Mouse (Mus musculus) hindbrain, postnatal 0 days (tissue): ENCODE results near the gene Cacna2d4. TPM values are rescaled to one million over a fixed set of nuclear protein-coding genes. Genes with fewer than 3 reads are reported as not detected.
"Not testable (repeated sequence)": the region's sequence is repeated elsewhere in the genome, so short reads cannot be mapped to it uniquely, and the experiment has no call there.

Source experiments
- ATAC-seq: fragments of 200-750 bp; cut with Nextera tagmentation; 2 replicates; pipeline ENCODE4 v1.8.0; 2017; ENCODE audit warnings: mild to moderate bottlenecking, moderate TSS enrichment, moderate library complexity
- DNase-seq: peaks from one replicate; pipeline ENCODE4 v3.0.0-alpha.2; 2015; ENCODE audit warnings: low spot score
- H3K27ac ChIP-seq: fragments of 300-500 bp; sonication (generic); 2 replicates; pipeline ENCODE4 v1.5.1; 2014; ENCODE audit warnings: mild to moderate bottlenecking
- H3K27me3 ChIP-seq: fragments of 300-500 bp; sonication (generic); 2 replicates; pipeline ENCODE4 v1.6.1; 2014; ENCODE audit warnings: low read length, mixed read lengths; ENCODE audit not compliant: insufficient read depth
- H3K36me3 ChIP-seq: fragments of 300-500 bp; sonication (generic); 2 replicates; pipeline ENCODE4 v1.6.1; 2014; ENCODE audit warnings: low read length, mixed read lengths; ENCODE audit not compliant: insufficient read depth
- H3K4me1 ChIP-seq: fragments of 300-500 bp; sonication (generic); 2 replicates; pipeline ENCODE4 v1.6.1; 2014; ENCODE audit warnings: antibody characterized with exemption, low read length, mixed read lengths; ENCODE audit not compliant: insufficient read depth
- H3K4me2 ChIP-seq: fragments of 300-500 bp; sonication (generic); 2 replicates; pipeline ENCODE4 v1.6.1; 2014; ENCODE audit warnings: low read depth, mild to moderate bottlenecking, low read length, moderate library complexity, mixed read lengths
- H3K4me3 ChIP-seq: fragments of 300-500 bp; sonication (generic); 2 replicates; pipeline ENCODE4 v1.5.1; 2014; ENCODE audit warnings: low read length
- H3K9ac ChIP-seq: fragments of 300-500 bp; sonication (generic); replicated peaks from 2 replicates; pipeline ENCODE4 v1.6.1; 2014; ENCODE audit warnings: mild to moderate bottlenecking, low read length, moderate library complexity, mixed read lengths
- H3K9me3 ChIP-seq: fragments of 300-500 bp; sonication (generic); 2 replicates; pipeline ENCODE4 v1.6.1; 2016; ENCODE audit warnings: low read length, mixed read lengths
- CTCF ChIP-seq: IDR thresholded peaks from 2 replicates; pipeline ENCODE4 v1.5.1; 2016; ENCODE audit warnings: antibody characterized with exemption, control low read depth, low read depth
- WGBS: fragments of 180-500 bp; shearing (Covaris S2); extraction: QIAGEN DNeasy Blood & Tissue Kit; methylation state at CpG from one replicate; pipeline ENCODE4 v1.1.7; 2014; 5-methylcytosine and 5-hydroxymethylcytosine counted together
- polyA plus RNA-seq: library from polyadenylated mRNA; unstranded; fragments of >200 nt; fragmentation: Nextera tagmentation; extraction: Ambion mirVana; gene quantifications from 2 replicates; pipeline ENCODE4 v1.2.1, GENCODE M21; 2015
- total RNA-seq: library from RNA; depleted of rRNA; stranded (reverse); fragments of >200 nt; gene quantifications from 2 replicates; pipeline ENCODE4 v1.2.3, GENCODE M21; 2014

Gene Cacna2d4
- total and polyA plus RNA-seq, 2 experiments from 2014 or later, result 1.2 to 2.6 TPM

GRCm38 (mm10) chr6:119348234-119348633, 111.9 kb downstream of the Cacna2d4 start:
- Histone ChIP-seq H3K4me1 (no peaks in the 10 kb centered on the region), H3K9ac (no peak overlapping the region), H3K27ac (no peak overlapping the region), H3K4me3 (no peak overlapping the region), H3K9me3 (no peaks in the 10 kb centered on the region), H3K36me3 (no peaks in the 10 kb centered on the region; the same call in 1 of the 2 replicates), H3K27me3 (no peaks in the 10 kb centered on the region), H3K4me2 (no peak overlapping the region)
- ATAC-seq, result peak; percentile 38
- peak; percentile 96 for DNase-seq
- 0% methylated on average over 1 of the region's 1 CpGs for WGBS
- peak; percentile 96 for TF ChIP-seq CTCF

DNA sequence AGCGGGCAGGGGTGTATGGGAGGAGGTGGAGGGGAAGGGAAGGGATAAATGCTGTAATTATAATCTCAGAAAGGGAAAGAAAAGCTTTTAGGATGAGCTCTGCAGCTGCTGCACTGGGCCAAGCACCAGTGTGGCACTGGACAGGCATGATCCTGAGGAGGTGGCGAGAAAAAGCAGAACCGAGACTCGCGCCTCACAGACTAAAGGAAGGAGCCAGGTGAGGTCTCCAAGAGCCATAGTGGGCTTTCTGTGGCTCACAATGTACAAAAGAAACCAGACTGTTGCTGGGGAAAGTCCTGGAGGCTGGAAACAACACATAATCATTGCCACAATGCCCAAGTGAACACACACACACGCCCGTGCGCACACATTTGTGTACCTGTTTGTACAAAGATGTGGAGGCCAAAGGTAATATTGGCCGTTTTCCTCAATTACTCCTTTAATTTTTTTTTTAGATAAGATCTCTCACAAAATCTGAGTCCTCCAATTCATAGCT, 114.4 kb downstream of the Cacna2d4 start:
- no peaks in the 10 kb centered on the region for H3K9me3 ChIP-seq
- no peak overlapping the region for H3K4me3 ChIP-seq
- no peak for DNase-seq
- H3K4me2 ChIP-seq, result no peak overlapping the region
- ATAC-seq, result no peak
- H3K4me1 ChIP-seq, result no peaks in the 10 kb centered on the region
- WGBS, result 85% methylated on average over 9 of the region's 9 CpGs
- H3K9ac ChIP-seq, result no peak overlapping the region
- no peaks in the 10 kb centered on the region for H3K27me3 ChIP-seq
- H3K36me3 ChIP-seq, result peaks cover 19% of the 10 kb centered on the region; the same call in 1 of the 2 replicates
- H3K27ac ChIP-seq, result no peak overlapping the region
- no peak for TF ChIP-seq CTCF

DNA sequence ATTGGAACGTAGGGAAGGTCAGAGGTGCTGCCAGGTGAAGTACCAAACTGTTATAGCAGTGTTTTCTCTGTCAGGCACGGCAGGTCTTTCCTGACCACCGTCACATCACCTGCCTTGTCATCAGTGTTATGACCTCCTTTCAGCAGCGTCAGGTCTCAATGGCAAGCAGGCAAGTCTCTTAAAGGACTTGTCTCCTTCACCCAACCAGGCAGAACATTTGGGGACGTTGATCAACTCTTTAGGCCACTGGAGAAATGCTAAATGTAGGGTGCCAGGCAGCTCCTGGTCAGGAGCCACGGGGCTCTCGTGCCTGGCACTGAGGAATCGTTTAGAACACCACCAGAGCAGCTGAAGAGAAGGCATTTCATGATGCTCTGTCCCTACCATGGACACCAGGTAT, 115.3 kb downstream of the Cacna2d4 start:
- DNase-seq (no peak), ATAC-seq (no peak)
- no peak overlapping the region for H3K4me3 ChIP-seq
- H3K9ac ChIP-seq, result no peak overlapping the region
- no peaks in the 10 kb centered on the region for H3K9me3 ChIP-seq
- H3K27ac ChIP-seq, result no peak overlapping the region
- TF ChIP-seq CTCF, result no peak
- WGBS, result 83% methylated on average over 8 of the region's 8 CpGs
- H3K36me3 ChIP-seq, result peaks cover 21% of the 10 kb centered on the region; the same call in 1 of the 2 replicates
- H3K4me2 ChIP-seq, result no peak overlapping the region
- H3K4me1 ChIP-seq, result no peaks in the 10 kb centered on the region
- H3K27me3 ChIP-seq, result no peaks in the 10 kb centered on the region

- Histone ChIP-seq H3K9ac (no peak overlapping the region), H3K36me3 (peaks cover 25% of the 10 kb centered on the region; the same call in 1 of the 2 replicates), H3K4me3 (no peak overlapping the region), H3K27me3 (no peaks in the 10 kb centered on the region), H3K4me1 (no peaks in the 10 kb centered on the region), H3K4me2 (no peak overlapping the region), H3K27ac (no peak overlapping the region), H3K9me3 (no peaks in the 10 kb centered on the region)
- ATAC-seq (no peak), DNase-seq (no peak)
- 87% methylated on average over 6 of the region's 6 CpGs for WGBS
- TF ChIP-seq CTCF, result no peak
Measured at GRCm38 (mm10) chr6:119352501-119352900, 116.2 kb downstream of the Cacna2d4 start.

- peaks cover 40% of the 10 kb centered on the region; the same call in 1 of the 2 replicates for H3K36me3 ChIP-seq
Measured at GRCm38 (mm10) chr6:119358020-119358571, 121.8 kb downstream of the Cacna2d4 start.

GRCm38 (mm10) chr6:119360250-119360649, 123.9 kb downstream of the Cacna2d4 start:
- H3K4me1 ChIP-seq, DNase-seq, H3K4me2 ChIP-seq, H3K4me3 ChIP-seq, H3K27me3 ChIP-seq, ATAC-seq, H3K9ac ChIP-seq, H3K27ac ChIP-seq, H3K9me3 ChIP-seq: not testable (repeated sequence)
- 91% methylated on average over 6 of the region's 6 CpGs for WGBS
- peaks cover 31% of the 10 kb centered on the region; the same call in 1 of the 2 replicates for H3K36me3 ChIP-seq

More at GRCm38 (mm10) chr6:119358020-119358571, 121.8 kb downstream of the Cacna2d4 start:
- no peak overlapping the region for H3K9ac ChIP-seq
- H3K4me2 ChIP-seq, result no peak overlapping the region
- H3K9me3 ChIP-seq, result no peaks in the 10 kb centered on the region
- TF ChIP-seq CTCF, result no peak
- DNase-seq (no peak), ATAC-seq (no peak)
- H3K27me3 ChIP-seq, result no peaks in the 10 kb centered on the region
- WGBS, result 80% methylated on average over 8 of the region's 8 CpGs
- no peak overlapping the region for H3K4me3 ChIP-seq
- no peak overlapping the region for H3K27ac ChIP-seq
- H3K4me1 ChIP-seq, result no peaks in the 10 kb centered on the region
